Mouse (Mus musculus) ovary, adult 18-20 months (tissue): ENCODE results near the gene Nfkbie.

Source experiments
- DNase-seq: peaks from one replicate; pipeline ENCODE4 v3.0.0; 2022; ENCODE audit warnings: low spot score, mixed read lengths

Gene Nfkbie

GRCm38 (mm10) chr17:45581567-45581983 lies 26.1 kb downstream of the Nfkbie start:
- DNase-seq, result no peak

GRCm38 (mm10) chr17:45582188-45582587 lies 26.7 kb downstream of the Nfkbie start:
- no peak for DNase-seq

- no peak for DNase-seq
Observed at GRCm38 (mm10) chr17:45582715-45583355, 27.3 kb downstream of the Nfkbie start.

GRCm38 (mm10) chr17:45584096-45584896 lies 28.8 kb downstream of the Nfkbie start:
- peak; percentile 80 for DNase-seq

GRCm38 (mm10) chr17:45584939-45585678 lies 29.6 kb downstream of the Nfkbie start:
- no peak for DNase-seq

- DNase-seq, result no peak
Observed at GRCm38 (mm10) chr17:45585725-45586448, 30.4 kb downstream of the Nfkbie start.

GRCm38 (mm10) chr17:45586449-45586837 lies 30.9 kb downstream of the Nfkbie start:
- no peak for DNase-seq

- no peak for DNase-seq
Observed at GRCm38 (mm10) chr17:45588370-45588769, 32.9 kb downstream of the Nfkbie start.

GRCm38 (mm10) chr17:45589236-45589635 lies 33.7 kb downstream of the Nfkbie start:
- DNase-seq, result no peak

- DNase-seq, result no peak
Observed at GRCm38 (mm10) chr17:45589844-45590243, 34.3 kb downstream of the Nfkbie start.

GRCm38 (mm10) chr17:45590410-45590809 lies 34.9 kb downstream of the Nfkbie start:
- DNase-seq, result no peak

GRCm38 (mm10) chr17:45591701-45592605 lies 36.5 kb downstream of the Nfkbie start:
- no peak for DNase-seq

- DNase-seq, result no peak
Observed at GRCm38 (mm10) chr17:45592606-45593431, 37.3 kb downstream of the Nfkbie start.

GRCm38 (mm10) chr17:45593479-45593878 lies 38.0 kb downstream of the Nfkbie start:
- DNase-seq, result no peak

- DNase-seq, result no peak
Observed at GRCm38 (mm10) chr17:45594195-45594594, 38.7 kb downstream of the Nfkbie start.

- peak; percentile 67 for DNase-seq
Observed at GRCm38 (mm10) chr17:45594881-45595735, 39.6 kb downstream of the Nfkbie start.

- DNase-seq, result no peak
Observed at GRCm38 (mm10) chr17:45595736-45596390, 40.4 kb downstream of the Nfkbie start.

- DNase-seq, result peak; percentile 80
Observed at GRCm38 (mm10) chr17:45596631-45597396, 41.3 kb downstream of the Nfkbie start.
